Mouse (Mus musculus) bone marrow macrophage, adult 2 months (primary cell): Measurements from ENCODE around the gene Dlgap1.

ENCODE experiments used
- CTCF ChIP-seq: IDR thresholded peaks from 2 replicates; pipeline ENCODE4 v1.5.1; 2012; ENCODE audit warnings: low read depth, mild to moderate bottlenecking, low read length, moderate library complexity
- POLR2A ChIP-seq: IDR thresholded peaks from 2 replicates; pipeline ENCODE4 v1.6.1; 2012; ENCODE audit warnings: mild to moderate bottlenecking, low read depth, low read length, borderline replicate concordance

DNA sequence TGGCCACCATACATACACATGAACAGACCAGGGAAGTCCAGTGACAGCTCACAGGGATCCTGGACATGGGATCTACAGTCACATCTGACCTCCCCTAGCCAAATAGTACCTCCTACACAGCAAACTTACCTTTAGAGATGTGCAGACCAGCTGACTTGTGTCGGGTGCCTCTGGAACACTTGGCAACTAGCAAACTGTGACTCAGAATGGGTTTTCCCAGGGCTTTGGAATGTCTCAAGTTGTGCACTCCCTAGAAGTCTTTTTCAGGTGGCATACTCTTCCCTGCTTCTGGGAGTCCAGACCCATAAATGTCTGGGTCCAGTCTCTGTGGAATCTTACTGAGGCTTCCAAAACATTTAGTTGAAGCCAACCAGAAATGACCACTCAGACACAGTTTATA lies 772.8 kb downstream of the Dlgap1 start:
- TF ChIP-seq CTCF (no peak), POLR2A (no peak)
